Mouse (Mus musculus) adrenal gland, postnatal 25 days (tissue): ENCODE measurements around the gene Rad51b. TPM values are rescaled to one million over a fixed set of nuclear protein-coding genes. Genes with fewer than 3 reads are reported as not detected.

Experiments used
- DNase-seq: peaks from one replicate; pipeline ENCODE4 v3.0.0; 2021; ENCODE audit warnings: mixed read lengths
- total RNA-seq: library from RNA; stranded (reverse); gene quantifications from 2 replicates; pipeline ENCODE4 v1.2.3, GENCODE M21; 2021

The Rad51b gene
- total RNA-seq, 1 experiment from 2014 or later, result 1.3 TPM

DNA sequence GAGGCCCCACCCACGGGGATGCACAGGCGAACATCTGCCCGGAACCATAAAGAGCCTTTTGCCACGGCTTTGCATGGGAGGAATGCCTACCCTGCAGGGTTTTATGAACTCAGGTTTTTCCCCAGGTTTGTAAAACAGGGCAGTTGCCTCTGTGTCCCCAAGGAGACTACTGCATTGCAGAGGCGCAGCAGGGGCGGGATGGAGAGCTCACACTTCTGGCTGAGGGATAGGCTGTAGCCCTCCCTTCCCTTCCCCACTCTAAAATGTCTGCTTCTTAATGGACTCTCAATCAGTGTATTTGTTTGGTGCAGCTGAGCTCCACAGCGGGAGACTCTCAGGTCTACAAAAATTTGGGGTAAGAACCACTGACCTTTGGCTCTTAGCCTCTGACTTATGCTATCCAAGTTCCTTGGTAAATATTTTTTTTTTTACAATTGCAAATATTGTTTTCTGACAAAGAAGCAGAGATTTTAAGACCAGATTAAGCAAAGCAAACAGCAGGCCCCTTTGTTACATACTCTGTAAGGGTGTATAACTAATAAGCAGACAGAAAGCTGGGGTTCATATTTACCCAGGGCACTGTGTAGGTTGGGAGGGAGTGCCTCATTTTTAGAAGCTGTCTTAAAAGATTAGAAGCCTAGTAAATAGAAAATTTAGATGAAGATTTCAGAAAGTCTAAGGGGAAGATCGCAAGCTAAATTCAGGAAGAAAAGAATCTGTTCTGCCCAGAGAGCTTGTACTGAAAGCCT lies 507.9 kb downstream of the Rad51b start:
- no peak for DNase-seq

DNA sequence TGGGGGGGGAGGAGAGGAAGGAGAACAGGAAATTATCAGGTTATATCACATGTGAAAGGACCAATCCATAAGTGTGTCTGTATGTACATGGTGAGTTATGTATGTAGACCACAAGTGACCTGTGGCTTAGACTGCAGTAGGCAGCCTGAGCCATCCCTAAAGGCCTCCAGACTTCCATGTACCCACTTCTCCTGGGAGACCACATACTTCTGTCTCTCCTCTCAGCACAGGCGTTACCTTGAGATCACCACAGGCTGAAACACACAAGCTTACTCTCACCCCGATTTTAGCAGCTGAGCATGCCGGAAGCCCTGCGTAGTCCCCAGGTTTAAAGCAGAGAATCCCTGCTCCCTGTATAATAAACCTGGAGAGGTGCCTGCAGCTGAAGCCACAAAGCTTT lies 509.9 kb downstream of the Rad51b start:
- no peak for DNase-seq

DNA sequence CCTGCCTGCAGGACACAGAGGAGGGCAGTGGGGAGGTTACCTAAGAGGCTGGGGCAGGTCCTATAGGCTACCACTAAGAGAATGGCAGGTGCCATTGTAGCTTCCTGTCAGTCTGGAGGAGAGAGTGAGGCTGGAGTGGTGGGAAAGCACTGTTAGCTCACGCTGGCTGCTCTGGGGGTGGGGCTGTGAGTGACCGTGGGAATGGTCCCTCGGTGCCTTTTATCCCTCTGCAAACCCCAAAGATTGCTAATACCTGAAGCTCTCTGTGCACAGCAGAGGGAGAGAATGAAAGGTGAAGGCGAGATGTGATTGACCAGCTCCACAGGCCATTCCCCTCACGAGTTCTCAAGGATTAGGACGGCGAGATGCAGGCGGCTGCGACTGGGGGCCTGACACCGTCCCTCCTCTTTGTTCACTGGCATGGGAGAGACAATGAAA lies 510.3 kb downstream of the Rad51b start:
- DNase-seq, result no peak

DNA sequence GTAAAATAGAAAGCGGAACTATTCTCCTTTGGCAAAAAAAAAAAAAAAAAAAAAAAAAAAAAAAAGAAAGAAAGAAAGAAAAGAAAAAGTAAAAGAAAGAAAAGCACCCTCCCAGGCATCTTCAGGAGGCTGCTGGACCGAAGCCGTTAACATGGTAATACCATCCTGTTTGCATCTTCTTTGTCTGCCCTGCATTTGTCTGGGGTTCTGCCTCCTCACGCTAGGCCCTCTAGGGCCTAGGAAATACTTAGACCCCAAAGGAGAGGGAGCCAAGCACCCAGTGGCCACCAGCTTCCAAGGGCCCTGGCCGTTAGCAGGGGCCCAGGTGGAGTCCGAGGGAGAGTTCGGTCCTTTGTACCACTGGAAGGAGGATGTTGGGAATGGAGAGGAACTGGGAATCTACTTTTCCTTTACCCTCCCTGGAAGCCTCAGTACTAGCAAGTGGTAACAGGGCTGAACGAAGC lies 510.9 kb downstream of the Rad51b start:
- no peak for DNase-seq

DNA sequence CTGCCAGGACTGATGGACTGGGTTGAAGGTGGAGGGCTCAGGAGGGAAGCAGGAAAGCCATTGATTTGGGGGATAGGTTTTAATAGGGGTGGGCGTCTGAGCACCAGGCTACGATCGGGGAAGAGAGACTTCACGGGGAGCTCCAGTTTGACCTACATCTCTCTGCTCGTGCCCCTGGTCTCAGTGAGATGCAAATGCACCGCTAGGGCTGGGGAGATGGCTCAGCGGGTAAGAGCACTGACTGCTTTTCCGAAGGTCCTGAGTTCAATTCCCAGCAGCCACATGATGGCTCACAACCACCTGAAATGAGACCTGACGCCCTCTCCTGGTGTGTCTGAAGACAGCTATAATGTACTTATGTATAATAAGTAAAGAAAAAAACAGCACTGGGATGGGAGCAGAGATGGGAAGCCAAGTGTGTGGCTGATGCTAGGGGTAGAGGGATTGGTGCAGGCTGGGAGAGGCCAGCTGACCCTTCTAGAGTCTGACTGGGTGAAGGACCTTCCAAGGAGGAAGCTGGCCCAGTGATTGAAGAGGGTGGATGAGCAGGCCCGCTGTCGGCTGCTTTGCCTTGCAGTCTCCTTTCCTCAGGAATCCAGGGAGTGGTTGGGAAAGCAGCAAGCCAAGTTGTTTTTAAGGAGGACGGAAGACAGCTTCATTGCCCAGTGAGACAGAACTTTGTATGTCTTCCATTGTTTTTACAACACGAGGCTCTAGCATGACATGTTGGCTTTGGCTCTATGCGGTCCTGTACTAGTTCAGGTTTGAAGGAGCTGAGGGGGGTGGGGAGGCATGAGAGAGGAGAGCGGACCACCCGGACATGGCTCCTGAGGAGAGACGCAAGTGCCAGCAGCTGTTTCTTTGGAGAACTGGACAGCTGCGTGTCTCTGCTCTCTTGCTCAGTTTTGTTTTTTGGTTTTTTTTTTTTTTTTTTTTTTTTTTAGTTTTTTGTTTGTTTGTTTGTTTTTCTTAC lies 511.6 kb downstream of the Rad51b start:
- no peak for DNase-seq

DNA sequence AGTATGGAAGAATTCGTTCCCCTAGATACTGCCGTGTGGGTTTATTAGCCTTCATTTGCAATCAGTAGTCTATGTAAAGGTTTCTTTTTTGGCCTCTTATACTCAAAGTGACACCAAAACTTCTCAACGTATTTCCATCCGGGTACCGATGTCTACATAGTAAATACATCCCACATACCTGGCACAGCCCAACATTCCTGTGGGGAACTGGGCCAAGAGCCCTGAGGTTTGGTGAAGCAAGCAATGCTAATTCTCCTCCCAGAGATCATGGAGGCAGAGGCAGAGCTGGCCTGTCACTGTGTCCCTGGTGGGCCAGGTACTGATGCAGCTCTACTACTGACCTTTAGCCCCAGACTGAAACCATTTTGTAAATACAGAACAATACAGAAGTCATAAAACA lies 512.4 kb downstream of the Rad51b start:
- no peak for DNase-seq

DNA sequence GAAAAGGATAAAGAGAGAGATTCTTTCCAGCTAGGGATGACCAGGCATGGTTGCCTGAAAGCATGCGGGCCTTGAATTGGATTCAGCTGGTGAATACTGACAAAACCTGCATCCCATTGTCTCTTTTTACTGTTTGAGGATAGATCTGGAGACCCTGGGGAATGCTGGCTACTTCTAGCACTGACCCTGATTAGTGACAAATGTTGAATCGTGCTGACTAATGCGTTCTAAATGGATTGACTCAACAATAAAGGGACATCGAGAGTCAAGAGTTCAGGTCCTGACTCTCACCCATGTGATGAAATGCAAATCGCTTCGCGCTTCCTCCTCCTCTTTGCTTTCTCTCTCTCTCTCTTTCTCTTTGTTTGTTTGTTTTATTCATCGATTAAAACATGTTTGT lies 515.3 kb downstream of the Rad51b start:
- no peak for DNase-seq

DNA sequence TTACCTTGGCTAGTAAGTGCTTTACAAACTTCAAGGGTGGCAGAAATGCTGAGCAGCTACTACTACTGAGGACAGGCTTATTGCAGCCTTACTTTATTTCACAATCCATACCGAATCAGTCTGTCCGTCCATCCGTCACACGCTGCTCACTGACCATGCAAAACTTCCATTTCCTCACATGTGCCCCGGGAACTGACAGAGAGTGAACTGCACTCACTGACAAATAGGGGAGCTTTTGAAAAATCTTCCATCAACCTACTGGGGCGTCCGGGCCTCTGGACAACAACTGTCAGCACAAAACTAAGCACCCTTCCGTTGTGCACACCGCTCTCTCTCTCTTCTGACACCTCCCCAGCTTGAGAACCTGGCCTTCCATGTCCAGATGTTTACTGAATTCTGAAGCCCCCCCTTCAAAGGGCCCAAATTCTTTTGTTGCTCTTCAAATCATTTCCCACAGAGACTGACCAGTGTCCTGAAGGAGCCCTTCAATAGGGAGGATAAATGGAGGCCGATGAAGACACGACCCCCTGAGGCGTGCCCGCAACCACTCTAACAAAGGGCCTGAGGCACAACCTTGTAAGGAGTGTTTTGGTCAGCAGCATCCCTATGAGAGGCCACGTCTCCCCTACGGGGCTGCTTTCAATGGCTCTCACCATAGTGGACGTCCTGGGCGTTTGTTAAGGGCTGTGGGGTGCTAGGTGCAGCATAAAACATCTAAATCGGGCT lies 515.9 kb downstream of the Rad51b start:
- no peak for DNase-seq

DNA sequence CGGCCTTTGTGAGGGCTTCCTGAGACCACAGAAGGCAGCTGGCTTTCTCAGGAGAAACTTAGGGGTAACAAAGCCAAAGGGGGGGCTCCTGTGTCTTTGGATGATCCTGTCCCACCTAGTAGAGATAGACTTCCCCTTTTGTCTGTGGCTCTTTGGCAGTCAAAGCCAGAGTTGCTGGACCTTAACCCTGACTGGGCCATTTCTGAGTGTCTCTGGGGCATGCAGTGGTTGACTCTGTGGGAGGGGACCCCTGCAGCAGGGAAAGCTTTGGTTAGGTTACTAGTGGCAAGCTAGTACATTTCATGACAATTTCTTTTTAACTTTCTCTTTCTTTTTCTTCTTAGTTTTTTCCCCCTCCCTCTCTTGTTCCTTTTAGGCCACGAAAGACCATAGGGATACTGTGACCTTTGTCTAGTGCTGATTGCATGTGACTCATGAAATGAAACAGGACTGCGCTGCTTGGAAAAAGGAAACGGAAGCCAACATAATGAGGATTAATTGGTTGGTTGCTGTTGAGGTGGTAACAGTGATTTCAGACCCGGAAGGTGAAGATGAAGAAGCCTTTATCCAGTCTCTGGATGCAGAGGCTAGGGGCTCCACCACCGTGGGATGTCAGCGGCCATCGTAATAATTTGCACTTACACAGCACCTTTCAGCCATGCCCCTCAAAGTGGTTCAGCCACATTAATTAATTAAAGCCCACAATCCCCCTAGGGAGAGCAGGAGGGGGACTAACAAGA lies 516.7 kb downstream of the Rad51b start:
- no peak for DNase-seq

DNA sequence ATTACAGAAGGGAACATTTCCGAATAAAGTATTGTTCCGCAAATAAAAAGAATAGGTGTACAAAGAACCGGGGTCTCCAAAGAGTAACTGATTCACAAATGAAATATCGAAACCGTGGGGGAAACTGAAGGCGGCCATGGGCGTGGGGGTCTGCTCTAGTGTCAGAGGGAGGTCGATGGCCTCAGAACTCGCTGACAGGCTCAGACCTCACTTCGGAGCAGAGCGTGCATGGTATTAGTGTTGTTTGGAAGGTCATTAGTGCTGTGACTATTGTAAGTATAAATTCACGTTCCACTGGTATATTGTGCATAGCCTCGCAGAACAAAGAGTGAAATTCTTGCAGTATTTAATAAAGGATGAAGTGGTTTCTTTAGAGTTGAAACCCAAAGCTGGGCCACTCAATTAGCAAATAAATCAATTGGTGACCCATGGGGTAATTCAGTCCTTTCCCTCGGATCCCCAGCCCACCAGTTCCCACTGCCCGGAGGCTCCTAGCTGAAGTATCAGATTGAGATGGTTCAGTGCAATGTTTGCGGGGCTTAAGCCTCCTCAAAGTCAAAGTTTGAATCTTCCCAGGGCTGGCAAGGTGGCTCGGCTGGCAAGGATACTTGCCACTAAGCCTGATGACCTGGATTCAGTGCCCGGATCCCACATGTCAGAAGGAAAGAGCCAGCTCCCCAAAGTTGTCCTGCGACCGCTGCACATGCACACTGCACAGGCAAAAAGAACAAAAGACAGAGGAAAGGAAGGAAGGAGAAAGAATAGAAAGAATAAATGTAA lies 517.4 kb downstream of the Rad51b start:
- no peak for DNase-seq

DNA sequence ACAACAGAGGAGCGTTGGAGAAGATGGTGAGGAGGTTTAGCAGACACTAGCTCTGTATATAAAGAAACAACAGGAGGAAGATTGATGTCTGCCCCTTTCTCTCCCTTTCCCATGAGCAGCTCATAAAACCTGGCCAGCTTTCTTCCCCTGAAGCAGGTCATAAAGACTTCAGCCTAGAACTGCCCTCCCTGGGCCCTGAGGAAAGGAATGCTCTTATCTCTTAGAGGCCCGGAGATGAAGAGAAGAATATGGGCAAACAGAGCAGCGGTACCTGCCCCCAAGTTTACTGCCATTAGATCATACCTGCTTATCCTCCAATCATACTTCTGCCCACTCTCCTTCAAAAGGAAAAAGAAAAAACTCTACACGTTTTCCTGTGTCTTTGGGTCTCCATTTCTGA lies 519.2 kb downstream of the Rad51b start:
- DNase-seq, result no peak

DNA sequence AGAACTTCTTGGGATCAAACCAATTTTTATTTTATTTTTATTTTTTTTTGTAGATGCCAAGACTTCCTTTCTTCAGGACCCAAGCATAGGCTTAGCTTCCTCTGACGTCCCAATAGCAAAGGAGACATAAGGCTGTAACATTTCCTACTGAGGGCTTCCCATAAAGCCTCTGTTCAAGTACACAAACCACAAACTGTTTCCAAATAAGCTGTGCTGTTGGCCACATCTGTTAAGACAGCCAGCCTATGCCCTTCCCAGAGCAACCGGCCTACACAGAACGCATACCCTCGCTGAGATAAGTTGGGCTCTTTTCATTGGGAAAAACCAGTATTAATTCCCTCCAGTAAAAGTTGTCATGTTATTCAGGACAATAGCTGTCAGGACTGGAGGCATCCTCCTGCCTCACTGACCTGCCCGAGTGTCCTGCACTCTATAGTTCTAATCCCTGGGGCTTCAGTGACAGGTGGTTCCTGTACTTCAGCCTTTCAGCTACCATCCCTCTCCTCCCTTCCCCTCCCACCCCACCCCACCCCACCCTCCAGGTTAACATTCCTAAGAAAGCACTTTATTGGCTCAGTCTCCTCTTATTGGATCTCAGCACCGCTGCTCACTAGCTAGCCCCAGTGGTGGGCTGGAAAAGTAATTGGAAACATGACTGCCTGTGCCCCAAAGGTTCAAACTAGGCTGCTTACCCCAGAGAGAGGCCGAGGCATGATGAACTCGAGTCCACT lies 523.3 kb downstream of the Rad51b start:
- no peak for DNase-seq

DNA sequence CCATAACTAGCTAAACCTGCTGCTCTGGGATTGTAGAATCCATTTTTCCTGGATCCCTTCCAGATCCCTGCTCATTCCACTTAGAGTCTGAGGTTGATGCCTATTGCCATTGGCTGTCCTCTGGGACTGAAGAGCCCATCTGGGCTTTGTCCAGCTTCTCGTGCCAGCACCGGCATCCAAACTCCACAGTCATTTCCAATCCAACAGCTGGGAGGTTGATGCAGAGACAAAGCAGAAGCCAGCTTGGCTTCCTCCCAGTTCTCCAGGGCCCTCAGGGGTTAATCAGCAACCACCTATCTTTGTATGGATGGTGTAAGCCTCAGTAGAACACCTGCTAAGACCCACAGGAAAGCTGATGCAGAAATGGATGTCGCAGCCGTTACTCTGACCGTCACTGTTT lies 524.8 kb downstream of the Rad51b start:
- DNase-seq, result no peak

DNA sequence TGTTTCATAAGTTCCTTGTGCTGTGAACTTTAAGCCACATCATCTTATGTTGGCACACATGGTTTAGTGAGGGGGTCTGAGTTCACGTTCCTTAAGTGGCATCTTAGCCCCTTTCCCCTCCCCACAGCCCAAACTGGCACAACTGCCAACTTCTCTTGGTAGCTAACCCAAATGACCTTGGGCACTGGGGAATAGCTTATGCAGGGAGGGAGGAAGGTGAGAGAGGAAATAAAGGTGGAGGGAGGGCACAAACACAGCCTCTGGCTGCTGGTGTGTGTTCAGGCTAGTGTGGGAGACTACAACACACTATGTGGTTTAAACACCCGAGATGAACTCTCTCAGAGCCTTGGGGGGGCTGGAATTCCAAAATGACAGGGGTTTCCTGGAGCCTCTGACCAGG lies 525.3 kb downstream of the Rad51b start:
- no peak for DNase-seq

DNA sequence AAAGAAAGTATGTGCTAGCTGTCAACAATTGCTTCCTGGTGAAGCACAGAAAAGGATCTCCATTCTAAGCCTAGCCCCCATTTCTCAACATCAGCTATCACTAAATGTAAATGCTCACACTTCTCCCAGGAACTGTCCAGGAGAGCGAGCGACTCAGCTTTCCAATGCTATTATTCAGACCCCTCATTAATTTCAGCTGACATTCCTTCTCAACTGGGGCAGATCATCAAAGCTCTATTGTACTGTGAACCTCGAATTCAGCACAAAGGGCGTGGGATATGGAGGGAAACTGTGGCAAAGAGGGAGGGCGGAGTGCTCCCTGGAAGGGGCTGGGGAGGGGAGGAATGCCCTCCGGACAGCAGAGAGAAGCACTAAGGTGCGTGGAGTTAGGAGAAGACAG lies 528.8 kb downstream of the Rad51b start:
- DNase-seq, result no peak

DNA sequence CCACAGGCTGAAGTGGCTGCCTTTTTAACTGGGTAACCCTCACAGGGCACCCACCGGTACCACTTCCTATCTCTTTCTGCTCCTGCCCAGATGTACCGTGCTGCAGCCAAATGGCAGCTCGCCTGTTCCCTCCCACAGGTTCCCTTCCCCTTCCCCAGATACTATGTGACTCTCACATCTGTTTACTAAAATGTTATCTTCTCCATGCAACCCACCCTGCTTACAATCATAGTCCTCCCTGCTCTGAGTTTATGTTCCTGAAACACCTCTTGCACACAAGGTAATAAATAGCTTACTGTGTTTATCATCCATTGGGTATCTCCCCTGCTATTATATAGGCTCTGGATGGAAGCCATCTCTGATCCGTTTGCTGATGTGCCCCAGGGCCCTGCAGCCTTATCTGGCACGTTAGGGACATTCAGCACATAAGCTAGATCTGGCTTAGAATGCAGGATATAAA lies 530.2 kb downstream of the Rad51b start:
- DNase-seq, result no peak

DNA sequence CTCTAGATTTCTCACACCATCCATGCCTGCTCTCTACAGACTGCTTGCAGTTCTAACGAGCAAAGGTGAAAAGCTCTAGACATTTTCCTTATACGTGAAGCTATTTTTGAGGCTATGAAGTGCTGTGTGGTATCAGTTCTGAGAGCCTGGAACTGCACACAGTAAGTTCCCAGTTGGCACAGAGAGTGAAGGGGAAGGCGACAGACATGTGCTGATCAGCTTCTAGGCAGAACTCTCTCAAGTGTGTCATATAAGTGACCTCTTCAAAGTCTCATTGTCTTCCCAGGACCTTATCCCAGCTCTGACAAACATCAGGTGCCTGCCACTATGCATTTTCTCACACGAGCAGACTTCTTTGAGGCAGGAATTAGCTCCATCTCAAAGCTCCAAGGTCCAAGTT lies 530.7 kb downstream of the Rad51b start:
- DNase-seq, result no peak

DNA sequence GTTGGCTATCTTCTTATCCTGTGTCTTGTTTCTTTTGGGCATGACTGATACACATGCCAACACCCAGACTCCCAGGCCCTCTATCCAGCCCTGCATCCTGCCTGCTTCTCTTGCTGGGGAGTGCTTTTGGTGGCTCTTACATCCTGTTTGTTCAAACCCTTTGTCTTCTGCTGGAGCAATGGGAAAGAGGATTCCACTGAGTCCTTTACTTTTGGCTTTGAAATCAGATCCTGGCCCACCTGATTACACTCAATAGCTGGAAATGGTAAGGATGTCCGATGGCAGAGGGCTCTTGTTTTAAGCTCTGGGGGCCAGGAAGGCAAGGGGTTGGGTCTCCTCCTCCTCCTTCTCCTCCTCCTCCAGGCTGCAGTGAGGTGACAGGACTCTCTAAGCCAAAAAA lies 533.6 kb downstream of the Rad51b start:
- DNase-seq, result no peak

DNA sequence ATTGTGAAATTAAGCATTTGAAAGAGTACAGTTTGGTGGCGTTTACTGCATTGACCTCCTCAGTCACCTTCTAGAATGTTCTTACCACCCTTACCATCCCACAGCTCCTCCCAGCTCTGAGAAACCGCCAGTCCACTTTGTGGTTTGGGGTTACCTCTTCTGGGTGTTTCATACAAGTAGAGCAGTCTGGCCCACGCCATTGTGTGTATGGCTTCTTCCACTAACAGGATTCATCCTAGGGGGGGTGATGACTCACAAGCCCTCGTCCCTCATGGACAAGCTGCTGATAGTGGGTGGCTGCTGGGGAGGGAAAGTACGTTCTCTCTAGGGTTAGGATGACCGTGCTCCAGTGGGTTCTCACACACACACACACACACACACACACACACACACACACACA lies 535.5 kb downstream of the Rad51b start:
- DNase-seq, result peak; percentile 18

DNA sequence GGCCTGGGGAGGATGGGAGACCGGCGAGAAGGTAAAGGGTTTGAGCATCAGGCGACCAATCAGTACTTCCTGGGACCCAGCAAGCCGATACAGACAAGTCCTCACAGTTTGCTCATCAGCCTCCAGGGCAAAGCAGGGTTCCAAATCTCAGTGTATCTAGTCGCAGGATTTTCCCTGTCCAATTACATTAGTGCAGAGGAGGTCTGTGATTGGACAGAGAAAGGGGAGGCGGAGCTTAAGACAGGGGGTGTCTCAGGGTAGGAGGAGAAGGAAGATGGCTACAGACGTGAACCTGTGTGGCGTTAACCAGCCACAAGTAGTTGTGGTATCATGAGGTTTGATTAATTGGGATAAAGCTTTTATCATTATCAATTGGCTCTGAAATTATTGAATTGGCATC lies 538.4 kb downstream of the Rad51b start:
- DNase-seq, result no peak
